Mouse (Mus musculus): ENCODE measurements around the gene Rps6kb2. TPM values are rescaled to one million over a fixed set of nuclear protein-coding genes. Genes with fewer than 3 reads are reported as not detected.

The Rps6kb2 gene
- polyA plus RNA-seq, 1 experiment from 2014 or later, result 42.4 TPM

DNA sequence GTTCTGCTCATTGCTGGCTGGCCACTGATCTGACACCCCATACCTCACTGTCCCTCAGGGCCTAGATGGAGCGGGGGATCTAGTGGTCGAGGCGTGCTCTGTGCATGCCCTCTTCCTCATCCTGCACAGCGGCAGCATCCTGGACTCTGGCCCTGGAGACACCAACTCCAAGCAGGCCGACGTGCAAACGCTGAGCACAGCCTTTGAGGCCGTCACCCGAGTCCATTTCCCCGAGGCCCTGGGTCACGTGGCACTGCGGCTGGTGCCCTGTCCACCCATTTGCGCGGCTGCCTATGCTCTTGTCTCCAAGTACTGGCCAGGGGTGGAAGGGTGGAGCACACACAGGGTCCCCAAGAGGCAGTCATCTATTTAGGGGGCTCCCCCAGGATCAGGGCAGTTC is 56.5 kb downstream of the Rps6kb2 start:
- Histone ChIP-seq H3K36me3 (ENCODE audit: insufficient read depth, low read length) (peaks cover 2% of the 10 kb centered on the region; the same call in 1 of the 2 replicates), H3K9ac (ENCODE audit: low read depth, low read length) (no peak overlapping the region), H3K4me3 (replicated peaks; ENCODE audit: low read depth, low read length) (no peak overlapping the region), H3K9me3 (replicated peaks; ENCODE audit: low read length) (no peaks in the 10 kb centered on the region), H3K4me2 (ENCODE audit: low read length) (no peak overlapping the region), H3K27me3 (ENCODE audit: insufficient read depth, low read length) (no peaks in the 10 kb centered on the region), H3K4me1 (replicated peaks; ENCODE audit: insufficient read depth, low read length) (no peaks in the 10 kb centered on the region), H3K27ac (no peak overlapping the region)
- ATAC-seq (replicated peaks; ENCODE audit: low FRiP score, low read depth) (no peak), DNase-seq (ENCODE audit: low spot score) (no peak)
- WGBS, result 83% methylated on average over 14 of the region's 14 CpGs
- no peak for TF ChIP-seq CTCF (IDR thresholded peaks at IDR 0.05; ENCODE audit: low read depth)

DNA sequence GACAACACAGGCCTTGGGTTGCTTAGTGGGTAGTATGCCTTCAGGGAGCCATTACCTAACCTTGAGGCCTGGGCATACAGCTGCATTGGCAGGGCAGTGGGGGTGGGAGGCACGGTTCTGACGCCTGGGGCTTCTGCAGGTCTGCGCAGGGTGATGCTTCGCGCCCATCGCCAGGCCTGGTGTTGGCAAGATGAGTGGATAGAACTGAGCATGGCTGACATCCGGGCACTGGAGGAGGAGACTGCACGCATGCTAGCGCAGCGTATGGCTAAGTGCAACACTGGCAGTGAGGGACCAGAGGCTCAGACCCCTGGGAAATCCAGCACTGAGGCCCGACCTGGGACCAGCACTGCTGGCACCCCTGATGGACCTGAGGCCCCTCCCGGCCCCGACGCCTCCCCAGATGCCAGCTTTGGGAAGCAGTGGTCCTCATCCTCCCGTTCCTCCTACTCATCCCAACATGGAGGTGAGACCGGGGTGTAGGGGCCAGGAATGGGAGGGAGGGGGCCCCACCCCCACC is 58.4 kb downstream of the Rps6kb2 start:
- ATAC-seq (replicated peaks; ENCODE audit: low FRiP score, low read depth) (no peak), DNase-seq (ENCODE audit: low spot score) (no peak)
- WGBS, result 87% methylated on average over 16 of the region's 16 CpGs
- Histone ChIP-seq H3K27me3 (ENCODE audit: insufficient read depth, low read length) (no peaks in the 10 kb centered on the region), H3K4me3 (replicated peaks; ENCODE audit: low read depth, low read length) (no peak overlapping the region), H3K4me2 (ENCODE audit: low read length) (no peak overlapping the region), H3K9me3 (replicated peaks; ENCODE audit: low read length) (no peaks in the 10 kb centered on the region), H3K9ac (ENCODE audit: low read depth, low read length) (no peak overlapping the region), H3K27ac (no peak overlapping the region), H3K4me1 (replicated peaks; ENCODE audit: insufficient read depth, low read length) (peaks cover 11% of the 10 kb centered on the region; the same call in 1 of the 2 replicates), H3K36me3 (ENCODE audit: insufficient read depth, low read length) (0 out of 2 replicates have a peak, but pooled peaks cover 2% of the 10 kb centered on the region)
- TF ChIP-seq CTCF (IDR thresholded peaks at IDR 0.05; ENCODE audit: low read depth), result no peak

Other genes with a start within 250 kb of the Rps6kb2 start
- gene Aldh3b1, start 233.5 kb downstream of the Rps6kb2 start, polyA plus RNA-seq (2015; fragmentation: Nextera tagmentation; extraction: Ambion mirVana), result 3.8 and 3.9 TPM in 2 replicates
- 24.2 and 25.5 TPM in 2 replicates for gene Unc93b1, start 228.2 kb downstream of the Rps6kb2 start, polyA plus RNA-seq (2015; fragmentation: Nextera tagmentation; extraction: Ambion mirVana)
- gene Aldh3b3, start 204.7 kb downstream of the Rps6kb2 start, polyA plus RNA-seq (2015; fragmentation: Nextera tagmentation; extraction: Ambion mirVana), result 0.07 TPM in 1 of 2 replicates, not detected in the other
- 4.2 and 5.8 TPM in 2 replicates for gene Aldh3b2, start 191.0 kb downstream of the Rps6kb2 start, polyA plus RNA-seq (2015; fragmentation: Nextera tagmentation; extraction: Ambion mirVana)
- gene Acy3, start 176.8 kb downstream of the Rps6kb2 start, polyA plus RNA-seq (2015; fragmentation: Nextera tagmentation; extraction: Ambion mirVana), result 83.9 and 92.6 TPM in 2 replicates
- gene Tbx10, start 170.6 kb downstream of the Rps6kb2 start, polyA plus RNA-seq (2015; fragmentation: Nextera tagmentation; extraction: Ambion mirVana), result 2.4 and 2.8 TPM in 2 replicates
- 52.2 and 54.1 TPM in 2 replicates for gene Nudt8, start 162.8 kb downstream of the Rps6kb2 start, polyA plus RNA-seq (2015; fragmentation: Nextera tagmentation; extraction: Ambion mirVana)
- 1.3 and 1.7 TPM in 2 replicates for gene Gm49405, start 162.7 kb downstream of the Rps6kb2 start, polyA plus RNA-seq (2015; fragmentation: Nextera tagmentation; extraction: Ambion mirVana)
- 2.6 and 2.8 TPM in 2 replicates for gene Doc2g, start 160.0 kb downstream of the Rps6kb2 start, polyA plus RNA-seq (2015; fragmentation: Nextera tagmentation; extraction: Ambion mirVana)
- gene Ndufv1, start 150.5 kb downstream of the Rps6kb2 start, polyA plus RNA-seq (2015; fragmentation: Nextera tagmentation; extraction: Ambion mirVana), result 294 and 318 TPM in 2 replicates
- gene Gstp1, start 125.4 kb downstream of the Rps6kb2 start, polyA plus RNA-seq (2015; fragmentation: Nextera tagmentation; extraction: Ambion mirVana), result 441 and 464 TPM in 2 replicates
- gene Gstp2, start 117.3 kb downstream of the Rps6kb2 start, polyA plus RNA-seq (2015; fragmentation: Nextera tagmentation; extraction: Ambion mirVana), result 3.1 and 4.4 TPM in 2 replicates
- gene Gstp3, start 103.8 kb downstream of the Rps6kb2 start, polyA plus RNA-seq (2015; fragmentation: Nextera tagmentation; extraction: Ambion mirVana), result not detected in 2 replicates
- 2.2 and 2.4 TPM in 2 replicates for gene Cabp2, start 81.8 kb downstream of the Rps6kb2 start, polyA plus RNA-seq (2015; fragmentation: Nextera tagmentation; extraction: Ambion mirVana)
- 107 TPM in 2 replicates for gene Cdk2ap2, start 66.2 kb downstream of the Rps6kb2 start, polyA plus RNA-seq (2015; fragmentation: Nextera tagmentation; extraction: Ambion mirVana)
- gene Pitpnm1, start 63.4 kb downstream of the Rps6kb2 start, polyA plus RNA-seq (2015; fragmentation: Nextera tagmentation; extraction: Ambion mirVana), result 12.2 and 13.9 TPM in 2 replicates
- gene Aip, start 37.5 kb downstream of the Rps6kb2 start, polyA plus RNA-seq (2015; fragmentation: Nextera tagmentation; extraction: Ambion mirVana), result 83.2 and 84.2 TPM in 2 replicates
- 0.03 TPM in 1 of 2 replicates, not detected in the other for gene Gpr152, start 23.6 kb downstream of the Rps6kb2 start, polyA plus RNA-seq (2015; fragmentation: Nextera tagmentation; extraction: Ambion mirVana)
- 0.08 and 0.13 TPM in 2 replicates for gene Cabp4, start 19.3 kb downstream of the Rps6kb2 start, polyA plus RNA-seq (2015; fragmentation: Nextera tagmentation; extraction: Ambion mirVana)
- 161 and 164 TPM in 2 replicates for gene Coro1b, start 14.7 kb downstream of the Rps6kb2 start, polyA plus RNA-seq (2015; fragmentation: Nextera tagmentation; extraction: Ambion mirVana)
- 0.82 and 0.91 TPM in 2 replicates for gene Ptprcap, start 9.8 kb downstream of the Rps6kb2 start, polyA plus RNA-seq (2015; fragmentation: Nextera tagmentation; extraction: Ambion mirVana)
- 2.7 and 3.3 TPM in 2 replicates for gene Carns1, start 12.1 kb upstream of the Rps6kb2 start, polyA plus RNA-seq (2015; fragmentation: Nextera tagmentation; extraction: Ambion mirVana)
- gene Tbc1d10c, start 27.9 kb upstream of the Rps6kb2 start, polyA plus RNA-seq (2015; fragmentation: Nextera tagmentation; extraction: Ambion mirVana), result 3.5 and 3.9 TPM in 2 replicates
- 804 and 864 TPM in 2 replicates for gene Ppp1ca, start 28.7 kb upstream of the Rps6kb2 start, polyA plus RNA-seq (2015; fragmentation: Nextera tagmentation; extraction: Ambion mirVana)
- 22.8 and 25.7 TPM in 2 replicates for gene Rad9a, start 38.3 kb upstream of the Rps6kb2 start, polyA plus RNA-seq (2015; fragmentation: Nextera tagmentation; extraction: Ambion mirVana)
- gene Clcf1, start 50.9 kb upstream of the Rps6kb2 start, polyA plus RNA-seq (2015; fragmentation: Nextera tagmentation; extraction: Ambion mirVana), result 6.5 and 6.7 TPM in 2 replicates
- not detected in 2 replicates for gene AC109138.7, start 51.0 kb upstream of the Rps6kb2 start, polyA plus RNA-seq (2015; fragmentation: Nextera tagmentation; extraction: Ambion mirVana)
- gene Pold4, start 68.5 kb upstream of the Rps6kb2 start, polyA plus RNA-seq (2015; fragmentation: Nextera tagmentation; extraction: Ambion mirVana), result 40.9 and 43.6 TPM in 2 replicates
- 15.6 and 18.8 TPM in 2 replicates for gene Ssh3, start 105.8 kb upstream of the Rps6kb2 start, polyA plus RNA-seq (2015; fragmentation: Nextera tagmentation; extraction: Ambion mirVana)
- 3.9 and 5.4 TPM in 2 replicates for gene Ankrd13d, start 119.8 kb upstream of the Rps6kb2 start, polyA plus RNA-seq (2015; fragmentation: Nextera tagmentation; extraction: Ambion mirVana)
- gene Grk2, start 142.9 kb upstream of the Rps6kb2 start, polyA plus RNA-seq (2015; fragmentation: Nextera tagmentation; extraction: Ambion mirVana), result 12.8 and 14.4 TPM in 2 replicates
- 30.0 and 32.8 TPM in 2 replicates for gene Kdm2a, start 234.9 kb upstream of the Rps6kb2 start, polyA plus RNA-seq (2015; fragmentation: Nextera tagmentation; extraction: Ambion mirVana)

Data from kidney, postnatal 0 days (tissue).